Mouse (Mus musculus) embryonic fibroblast, embryonic 13.5 days (primary cell): ENCODE measurements around the gene C130026I21Rik. TPM values are rescaled to one million over a fixed set of nuclear protein-coding genes. Genes with fewer than 3 reads are reported as not detected.
"Not testable (repeated sequence)": the region's sequence is repeated elsewhere in the genome, so short reads cannot be mapped to it uniquely, and the experiment has no call there.

Source experiments
- H3K27ac ChIP-seq: 2 replicates; pipeline ENCODE4 v1.5.1; 2012; ENCODE audit warnings: low read length, control low read depth, inconsistent platforms; ENCODE audit not compliant: insufficient read depth
- H3K4me1 ChIP-seq: 2 replicates; pipeline ENCODE4 v1.6.1; 2011; ENCODE audit warnings: low read length; ENCODE audit not compliant: control insufficient read depth, insufficient read depth
- H3K4me3 ChIP-seq: 2 replicates; pipeline ENCODE4 v1.5.1; 2011; ENCODE audit warnings: mild to moderate bottlenecking, control low read depth, low read length; ENCODE audit not compliant: insufficient read depth
- CTCF ChIP-seq: IDR thresholded peaks from 2 replicates; pipeline ENCODE4 v1.5.1; 2011; ENCODE audit warnings: mild to moderate bottlenecking, control low read depth, low read length, moderate library complexity, borderline replicate concordance; ENCODE audit not compliant: insufficient read depth
- POLR2A ChIP-seq: IDR thresholded peaks from 2 replicates; pipeline ENCODE4 v1.6.1; 2011; ENCODE audit warnings: low read depth, mild to moderate bottlenecking, control low read depth, low read length, moderate library complexity
- polyA plus RNA-seq: library from polyadenylated mRNA; stranded (reverse); fragments of >200 nt; gene quantifications from 2 replicates; pipeline ENCODE4 v1.2.4, GENCODE M21; 2011; ENCODE audit warnings: low read depth; ENCODE audit not compliant: missing spikeins, insufficient read length

The C130026I21Rik gene
- polyA plus RNA-seq, 1 experiment, result not detected

DNA sequence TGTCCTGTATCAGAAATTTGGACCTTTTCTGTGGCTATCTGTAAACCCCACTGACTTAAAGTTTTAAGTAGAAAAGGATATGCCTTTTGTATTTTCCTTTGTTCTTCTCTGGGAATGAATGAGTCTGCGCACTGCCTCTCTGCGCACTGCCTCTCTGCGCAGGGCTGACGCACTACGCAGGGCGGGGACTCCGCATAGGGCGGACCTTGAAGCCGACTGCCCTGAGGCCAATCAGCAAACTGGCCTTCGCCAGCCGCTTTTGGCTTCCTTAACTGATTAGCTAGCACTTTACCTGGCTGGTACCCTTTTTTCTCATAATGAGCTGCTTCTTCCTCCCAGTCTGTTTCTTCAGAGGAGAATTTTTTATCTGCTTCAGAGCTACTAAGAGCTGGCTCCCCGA lies 271.1 kb downstream of the C130026I21Rik start:
- not testable (repeated sequence) for H3K4me1 ChIP-seq, H3K4me3 ChIP-seq, H3K27ac ChIP-seq

DNA sequence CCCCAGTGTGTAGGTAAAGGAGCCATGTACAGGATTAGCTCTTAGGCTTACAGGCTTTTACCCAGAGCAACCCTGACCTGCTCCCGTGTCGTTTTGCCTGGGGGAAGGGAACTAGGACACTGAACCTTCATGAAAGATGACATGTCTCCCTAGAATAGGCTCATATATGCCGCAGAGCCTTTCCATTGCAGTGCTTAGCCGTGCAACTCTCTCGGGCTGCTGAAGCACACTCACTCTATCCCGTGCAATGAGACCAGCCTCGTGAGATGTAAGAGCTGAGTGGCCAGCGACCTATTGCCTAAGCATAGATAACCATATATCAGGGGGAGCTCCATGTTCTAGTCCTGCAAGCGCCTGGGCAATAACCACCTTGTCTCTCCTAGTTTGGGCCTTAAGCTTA lies 274.1 kb downstream of the C130026I21Rik start:
- H3K4me1 ChIP-seq, H3K27ac ChIP-seq, H3K4me3 ChIP-seq: not testable (repeated sequence)

DNA sequence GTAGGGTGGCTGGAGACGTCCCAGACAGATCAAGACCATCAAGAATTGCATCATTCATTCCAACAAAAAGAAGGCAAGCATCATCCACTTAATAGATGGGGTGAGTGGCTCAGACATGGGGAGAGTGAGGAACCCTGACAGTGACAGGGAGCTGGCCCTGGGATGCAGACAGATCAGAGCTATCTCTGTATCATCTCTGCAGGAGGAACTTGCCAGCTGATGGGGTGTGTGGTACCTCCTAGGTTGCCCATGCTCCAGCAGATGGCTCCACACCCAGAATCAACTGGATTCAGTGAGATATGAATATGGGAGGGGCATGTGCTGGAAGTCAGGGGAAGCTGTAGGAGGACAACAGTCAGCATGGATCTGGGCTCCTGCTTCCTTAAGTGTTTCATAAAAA lies 275.9 kb downstream of the C130026I21Rik start:
- H3K27ac ChIP-seq, H3K4me3 ChIP-seq, H3K4me1 ChIP-seq: not testable (repeated sequence)

DNA sequence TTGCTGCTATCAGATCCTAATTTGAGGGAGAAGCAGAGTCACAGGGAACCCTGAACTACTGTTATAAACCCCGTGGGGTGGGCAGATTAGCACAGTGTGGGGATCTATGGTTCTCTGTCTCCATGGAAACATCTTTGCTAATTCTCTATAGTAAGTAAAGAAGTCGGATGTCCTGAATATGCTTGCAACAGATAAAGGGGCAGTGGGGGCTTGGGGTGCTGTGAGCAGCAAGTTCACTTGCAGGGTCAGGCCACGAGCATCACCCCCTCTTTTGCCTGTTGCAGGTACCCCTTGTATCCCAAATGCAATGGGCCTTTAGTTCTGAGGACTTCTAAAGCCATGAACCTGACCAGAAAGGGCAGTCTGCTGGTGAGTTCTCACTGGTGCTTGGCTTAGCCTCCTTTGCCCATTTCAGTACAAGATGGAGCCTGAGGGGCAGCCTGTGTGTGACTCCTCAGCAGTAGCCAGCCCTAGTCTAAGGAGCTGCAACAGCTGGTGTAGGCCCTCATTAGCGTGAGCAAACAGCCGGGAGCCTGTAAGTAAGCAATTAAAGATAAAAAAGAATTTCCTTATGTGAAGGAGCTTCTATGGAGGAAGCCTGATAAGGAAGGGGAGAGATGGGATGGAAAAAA lies 276.6 kb downstream of the C130026I21Rik start:
- H3K4me3 ChIP-seq, H3K4me1 ChIP-seq, H3K27ac ChIP-seq: not testable (repeated sequence)

DNA sequence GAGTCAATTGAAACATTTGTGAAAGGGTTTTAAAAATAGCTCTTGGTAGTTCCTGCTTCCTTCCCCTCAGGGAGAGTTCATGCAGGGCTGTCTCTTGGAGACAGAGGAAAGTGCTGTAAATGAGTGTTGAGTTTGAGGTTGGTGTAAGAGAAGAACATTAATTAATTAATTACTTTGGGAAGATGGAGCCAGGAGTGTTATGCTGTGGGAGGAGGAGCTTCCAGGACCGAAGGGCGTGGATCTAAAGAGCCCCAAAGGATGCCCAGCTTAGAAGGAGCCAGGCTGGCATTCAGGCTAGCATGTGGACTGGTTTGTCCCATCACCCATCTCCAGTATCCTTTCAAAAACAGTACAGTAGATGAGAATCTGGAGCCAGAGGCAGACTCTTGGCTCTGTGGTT lies 277.1 kb downstream of the C130026I21Rik start:
- H3K27ac ChIP-seq, H3K4me3 ChIP-seq, H3K4me1 ChIP-seq: not testable (repeated sequence)

GRCm38 (mm10) chr1:84992827-84993226 lies 277.5 kb downstream of the C130026I21Rik start:
- not testable (repeated sequence) for H3K4me1 ChIP-seq, H3K27ac ChIP-seq, H3K4me3 ChIP-seq

GRCm38 (mm10) chr1:84989044-84989443 lies 281.3 kb downstream of the C130026I21Rik start:
- not testable (repeated sequence) for H3K4me1 ChIP-seq, H3K4me3 ChIP-seq, H3K27ac ChIP-seq

- not testable (repeated sequence) for H3K27ac ChIP-seq, H3K4me1 ChIP-seq, H3K4me3 ChIP-seq
Observed at GRCm38 (mm10) chr1:84987729-84988128, 282.6 kb downstream of the C130026I21Rik start.

DNA sequence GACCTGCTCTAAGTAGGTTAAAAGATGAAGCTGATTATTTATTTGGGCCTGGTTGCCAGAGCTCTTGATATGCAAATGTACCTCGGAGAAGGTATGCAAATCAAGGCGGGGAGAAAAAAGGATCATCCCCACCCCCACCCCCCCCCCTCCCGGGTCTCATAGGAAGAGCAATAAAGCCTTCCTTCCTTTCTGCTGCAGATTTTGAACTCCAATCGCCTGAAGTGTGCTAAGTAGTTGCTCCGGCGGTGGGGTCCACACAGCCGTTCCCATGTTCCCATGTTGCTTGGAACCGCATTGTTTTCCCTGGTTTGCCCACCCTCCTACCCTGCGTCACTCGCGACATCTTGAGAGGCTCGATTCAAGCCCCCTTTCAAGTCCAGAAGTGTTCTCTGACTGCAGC lies 308.6 kb downstream of the C130026I21Rik start:
- H3K27ac ChIP-seq, H3K4me1 ChIP-seq, H3K4me3 ChIP-seq: not testable (repeated sequence)

GRCm38 (mm10) chr1:84957713-84958112 lies 312.7 kb downstream of the C130026I21Rik start:
- H3K4me1 ChIP-seq, result not testable (repeated sequence)

DNA sequence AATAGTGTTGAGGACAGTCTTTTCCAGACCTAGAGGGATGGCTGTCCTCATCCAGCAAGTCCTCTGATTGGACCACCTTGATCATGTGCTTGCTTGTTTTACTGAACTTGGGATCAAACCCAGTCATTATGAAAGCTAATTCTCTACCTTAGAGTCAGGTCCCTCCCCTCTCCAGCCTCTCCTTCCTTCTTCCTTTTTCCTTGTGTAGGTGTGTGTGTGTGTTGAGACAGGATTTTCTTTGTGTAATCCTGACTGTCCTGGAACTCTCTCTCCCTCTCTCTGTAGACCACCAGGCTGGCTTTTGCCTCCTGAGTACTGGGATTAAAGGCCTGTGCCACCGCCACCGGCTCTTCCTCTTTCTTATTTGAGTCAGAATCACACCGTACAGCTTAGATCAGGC lies 313.6 kb downstream of the C130026I21Rik start:
- not testable (repeated sequence) for H3K4me1 ChIP-seq, H3K4me3 ChIP-seq, H3K27ac ChIP-seq

More at GRCm38 (mm10) chr1:84957713-84958112, 312.7 kb downstream of the C130026I21Rik start:
- H3K4me3 ChIP-seq, H3K27ac ChIP-seq: not testable (repeated sequence)

GRCm38 (mm10) chr1:84952456-84953181 lies 317.7 kb downstream of the C130026I21Rik start:
- H3K4me3 ChIP-seq, result no peak overlapping the region
- H3K27ac ChIP-seq, result no peak overlapping the region
- H3K4me1 ChIP-seq, result no peaks in the 10 kb centered on the region
- TF ChIP-seq POLR2A (no peak), CTCF (no peak)
